7 mouse cellular contexts compared by ENCODE assay signal in the genomic region with DNA sequence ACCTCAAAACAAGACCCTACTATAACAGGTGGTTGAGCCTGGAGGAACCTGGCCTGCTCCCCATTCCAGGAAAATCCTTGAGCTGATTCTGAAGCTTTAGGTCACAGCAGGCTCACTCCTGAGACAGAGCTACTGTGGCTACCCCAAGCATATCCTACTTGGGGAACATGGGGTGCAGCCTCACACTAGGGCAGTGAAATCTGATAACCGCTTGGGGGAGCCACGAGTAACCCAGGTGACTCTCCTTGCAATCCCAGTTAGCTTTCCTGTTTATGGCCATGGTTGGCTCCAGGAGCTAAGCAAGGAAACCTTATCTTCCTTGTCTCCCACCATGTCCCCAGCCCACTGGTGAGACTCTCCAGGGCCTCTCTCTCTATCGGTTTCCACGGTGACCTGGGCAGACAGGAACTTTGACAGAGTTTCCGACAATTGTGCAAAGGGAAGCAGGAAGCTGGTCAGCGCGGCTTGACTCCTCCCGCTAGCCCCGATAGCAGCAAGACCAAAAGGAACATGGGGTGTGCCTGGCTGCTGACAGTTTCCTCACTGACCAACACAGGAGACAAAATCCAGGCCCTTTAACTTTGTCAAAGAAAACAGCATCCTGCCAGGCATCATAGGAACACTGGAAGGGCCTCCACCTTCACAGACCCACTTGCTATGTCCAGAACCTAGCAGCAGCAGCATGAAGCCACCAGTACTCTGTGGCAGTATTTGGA. TPM values are rescaled to one million over a fixed set of nuclear protein-coding genes. Genes with fewer than 3 reads are reported as not detected.
DNase-seq lines count a peak whose midpoint lies in the region; ATAC-seq lines count a peak whose summit lies in the region.

No protein-coding gene starts in this region.

- H3K9me3 ChIP-seq in forebrain, embryonic 14.5 days (replicated peaks; ENCODE audit: control insufficient read depth, low read length) = no peaks in the 10 kb centered on the region
- H3K9me3 ChIP-seq in hindbrain, embryonic 15.5 days = no peaks in the 10 kb centered on the region
- no peaks in the 10 kb centered on the region for H3K9me3 ChIP-seq in liver, embryonic 13.5 days (replicated peaks)
- no peaks in the 10 kb centered on the region for H3K9me3 ChIP-seq in neural tube, embryonic 12.5 days

- no peak for ATAC-seq in forebrain, embryonic 14.5 days
- ATAC-seq in hindbrain, embryonic 15.5 days (ENCODE audit: low FRiP score, low read depth) = no peak
- ATAC-seq in liver, embryonic 13.5 days (ENCODE audit: low read depth) = peak; percentile 37; the same call in 1 of the 2 replicates
- ATAC-seq in neural tube, embryonic 12.5 days (ENCODE audit: low FRiP score, low read depth) = no peak

- DNase-seq in forebrain, embryonic 14.5 days (ENCODE audit: low spot score) = no peak
- no peak for DNase-seq in liver, embryonic 13.5 days
- DNase-seq in right cerebral cortex, postnatal 14 days = no peak
- no peak for DNase-seq in adipocyte (ENCODE audit: low spot score)

- H3K4me2 ChIP-seq in forebrain, embryonic 14.5 days (ENCODE audit: low read length) = no peak overlapping the region
- H3K4me2 ChIP-seq in hindbrain, embryonic 15.5 days = no peak overlapping the region
- H3K4me2 ChIP-seq in liver, embryonic 13.5 days = no peak overlapping the region
- H3K4me2 ChIP-seq in neural tube, embryonic 12.5 days (replicated peaks) = no peak overlapping the region; the same call in 1 of the 2 replicates

- no peaks in the 10 kb centered on the region for H3K27me3 ChIP-seq in forebrain, embryonic 14.5 days (replicated peaks; ENCODE audit: control insufficient read depth, insufficient read depth, low read length)
- no peaks in the 10 kb centered on the region for H3K27me3 ChIP-seq in hindbrain, embryonic 15.5 days
- H3K27me3 ChIP-seq in liver, embryonic 13.5 days = no peaks in the 10 kb centered on the region
- H3K27me3 ChIP-seq in neural tube, embryonic 12.5 days (replicated peaks) = no peaks in the 10 kb centered on the region

- peaks cover 15% of the 10 kb centered on the region for H3K4me1 ChIP-seq in brown adipose tissue, adult 24 weeks (ENCODE audit: control insufficient read depth, insufficient read depth, insufficient read length, low read length)
- peaks cover 14% of the 10 kb centered on the region for H3K4me1 ChIP-seq in forebrain, embryonic 14.5 days (ENCODE audit: control insufficient read depth, insufficient read depth, low read length)
- H3K4me1 ChIP-seq in hindbrain, embryonic 15.5 days (replicated peaks) = peaks cover 48% of the 10 kb centered on the region
- peaks cover 7% of the 10 kb centered on the region; the same call in 1 of the 2 replicates for H3K4me1 ChIP-seq in liver, embryonic 13.5 days (replicated peaks)
- peaks cover 56% of the 10 kb centered on the region for H3K4me1 ChIP-seq in neural tube, embryonic 12.5 days

- 0 out of 2 replicates have a peak overlapping the region, but pooled peaks have one; percentile 32 for H3K9ac ChIP-seq in forebrain, embryonic 14.5 days (ENCODE audit: low read length)
- H3K9ac ChIP-seq in hindbrain, embryonic 15.5 days = no peak overlapping the region
- H3K9ac ChIP-seq in liver, embryonic 13.5 days = 0 out of 2 replicates have a peak overlapping the region, but pooled peaks have one; percentile 6
- no peak overlapping the region for H3K9ac ChIP-seq in neural tube, embryonic 12.5 days

- H3K27ac ChIP-seq in brown adipose tissue, adult 24 weeks (replicated peaks; ENCODE audit: low read depth, low read length) = peak overlapping the region; percentile 83
- peak overlapping the region; percentile 86; the same call in 1 of the 2 replicates for H3K27ac ChIP-seq in forebrain, embryonic 14.5 days (ENCODE audit: low read depth, low read length)
- H3K27ac ChIP-seq in hindbrain, embryonic 15.5 days (replicated peaks) = peak overlapping the region; percentile 72
- peak overlapping the region; percentile 35; the same call in 1 of the 2 replicates for H3K27ac ChIP-seq in liver, embryonic 13.5 days
- H3K27ac ChIP-seq in neural tube, embryonic 12.5 days = peak overlapping the region; percentile 46; the same call in 1 of the 2 replicates

- no peak overlapping the region for H3K4me3 ChIP-seq in brown adipose tissue, adult 24 weeks (ENCODE audit: insufficient read depth, low read depth, low read length)
- H3K4me3 ChIP-seq in forebrain, embryonic 14.5 days (ENCODE audit: low read depth, low read length) = no peak overlapping the region
- no peak overlapping the region for H3K4me3 ChIP-seq in hindbrain, embryonic 15.5 days
- no peak overlapping the region for H3K4me3 ChIP-seq in liver, embryonic 13.5 days (replicated peaks)
- no peak overlapping the region for H3K4me3 ChIP-seq in neural tube, embryonic 12.5 days

- WGBS in forebrain, embryonic 14.5 days = 43% methylated on average over 9 of the region's 9 CpGs
- WGBS in hindbrain, embryonic 15.5 days = 25% methylated on average over 9 of the region's 9 CpGs
- WGBS in liver, embryonic 13.5 days (ENCODE audit: insufficient replicate concordance) = 11% methylated on average over 9 of the region's 9 CpGs
- WGBS in neural tube, embryonic 12.5 days = 48% methylated on average over 9 of the region's 9 CpGs

- H3K36me3 ChIP-seq in forebrain, embryonic 14.5 days (ENCODE audit: control insufficient read depth, insufficient read depth, low read length) = peaks cover 100% of the 10 kb centered on the region
- H3K36me3 ChIP-seq in hindbrain, embryonic 15.5 days = 0 out of 2 replicates have a peak, but pooled peaks cover 4% of the 10 kb centered on the region
- H3K36me3 ChIP-seq in liver, embryonic 13.5 days = peaks cover 69% of the 10 kb centered on the region
- H3K36me3 ChIP-seq in neural tube, embryonic 12.5 days = peaks cover 99% of the 10 kb centered on the region

RNA-seq across cellular contexts. Expression of gene Sec16a, which starts 29.9 kb away (rescaled TPM):
- polyA plus RNA-seq in brown adipose tissue, adult 24 weeks (2012; ENCODE audit: insufficient read depth, insufficient read length, missing spikeins) = 21.0 and 21.6 TPM in 2 replicates
- 23.4 and 24.6 TPM in 2 replicates for polyA plus RNA-seq in forebrain, embryonic 14.5 days (2014; fragmentation: Nextera tagmentation; extraction: Ambion mirVana)
- polyA plus RNA-seq in hindbrain, embryonic 15.5 days (2015; fragmentation: Nextera tagmentation; extraction: Ambion mirVana) = 17.5 and 21.6 TPM in 2 replicates
- 6.9 and 8.5 TPM in 2 replicates for polyA plus RNA-seq in liver, embryonic 13.5 days (2015; fragmentation: Nextera tagmentation; extraction: Ambion mirVana)
- polyA plus RNA-seq in neural tube, embryonic 12.5 days (2016; fragmentation: Nextera tagmentation; extraction: Ambion mirVana) = 26.0 and 26.3 TPM in 2 replicates

RNA-seq across cellular contexts. Expression of gene Notch1, which starts 41.5 kb away (rescaled TPM):
- polyA plus RNA-seq in brown adipose tissue, adult 24 weeks (2012; ENCODE audit: insufficient read depth, insufficient read length, missing spikeins) = 5.6 and 8.9 TPM in 2 replicates
- 30.3 and 32.3 TPM in 2 replicates for polyA plus RNA-seq in forebrain, embryonic 14.5 days (2014; fragmentation: Nextera tagmentation; extraction: Ambion mirVana)
- 16.3 and 18.2 TPM in 2 replicates for polyA plus RNA-seq in hindbrain, embryonic 15.5 days (2015; fragmentation: Nextera tagmentation; extraction: Ambion mirVana)
- 1.5 and 1.6 TPM in 2 replicates for polyA plus RNA-seq in liver, embryonic 13.5 days (2015; fragmentation: Nextera tagmentation; extraction: Ambion mirVana)
- polyA plus RNA-seq in neural tube, embryonic 12.5 days (2016; fragmentation: Nextera tagmentation; extraction: Ambion mirVana) = 44.7 and 48.2 TPM in 2 replicates

Comparison
In these comparisons a context has a peak if more than half of its experiments do, and no peak if none do; other contexts are left out.
1. H3K27ac ChIP-seq: peak in every context shown above with its lines; median percentile 86 in forebrain, embryonic 14.5 days; 83 in brown adipose tissue, adult 24 weeks; 72 in hindbrain, embryonic 15.5 days; 46 in neural tube, embryonic 12.5 days; 35 in liver, embryonic 13.5 days.
2. H3K9ac ChIP-seq: peak in forebrain, embryonic 14.5 days (single experiment) and liver, embryonic 13.5 days (single experiment); none in hindbrain, embryonic 15.5 days (single experiment) and neural tube, embryonic 12.5 days (single experiment).